Mouse (Mus musculus): Measurements from ENCODE around the gene Bbip1. TPM values are rescaled to one million over a fixed set of nuclear protein-coding genes. Genes with fewer than 3 reads are reported as not detected.

The Bbip1 gene
- total and polyA plus RNA-seq, 3 experiments, result 38.8 to 95.7 (median 41.0) TPM

DNA sequence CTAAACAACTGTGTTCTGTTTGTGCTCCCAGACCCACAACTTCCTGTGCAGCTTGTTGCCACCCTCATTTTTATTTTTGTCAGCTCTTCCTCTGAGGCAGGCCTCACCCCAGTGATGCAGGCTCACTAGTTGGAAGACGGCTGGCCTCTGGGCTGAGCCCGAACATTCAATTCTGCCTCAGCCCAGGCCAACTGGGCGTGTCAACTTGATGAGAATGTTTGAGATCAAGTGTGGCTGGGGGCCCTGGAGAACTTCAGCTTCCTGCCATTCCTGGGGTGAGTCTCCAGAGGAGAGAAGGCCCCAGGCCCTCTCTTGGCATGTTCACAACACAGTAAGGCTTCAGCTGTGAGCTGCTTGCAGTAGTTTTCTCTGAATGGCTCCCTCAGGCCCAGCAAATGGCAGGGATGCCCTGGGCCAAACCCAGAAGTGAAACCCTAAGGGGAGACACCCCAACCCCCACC, 50.7 kb downstream of the Bbip1 start:
- Histone ChIP-seq H3K9me3 (replicated peaks; ENCODE audit: low read length) (no peaks in the 10 kb centered on the region), H3K4me2 (ENCODE audit: insufficient read depth, low read depth, poor library complexity, severe bottlenecking) (0 out of 2 replicates have a peak overlapping the region, but pooled peaks have one; percentile 2), H3K79me2 (replicated peaks; ENCODE audit: control insufficient read depth, extremely low read depth, insufficient read depth, poor library complexity, severe bottlenecking) (no peaks in the 10 kb centered on the region), H3K4me1 (ENCODE audit: control insufficient read depth in 1 of 2, insufficient read depth in 2 of 2) (peaks cover 38 to 76% of the 10 kb centered on the region in 2 experiments), H3K36me3 (replicated peaks in 1 of 2; ENCODE audit: control insufficient read depth in 1 of 2, insufficient read depth in 1 of 2, low read length in 1 of 2) (no peaks in the 10 kb centered on the region), H3K4me3 (replicated peaks in 1 of 3; ENCODE audit: low read depth in 2 of 3, low read length in 2 of 3, poor library complexity in 1 of 3) (no peak overlapping the region), H3K27ac (ENCODE audit: insufficient read depth, low read depth) (peak overlapping the region; percentile 67), H3K9ac (ENCODE audit: insufficient read depth, low read depth) (peak overlapping the region; percentile 5), H3K27me3 (replicated peaks) (no peaks in the 10 kb centered on the region)
- dilution Hi-C loops (cut with MboI; ENCODE audit: extremely low pct_ligation_motif_present, extremely low pct_unique_long_range_greater_than_20kb, low sequenced_read_pairs), result no loop called here
- DNase-seq (ENCODE audit: extremely low read depth), result peak; percentile 45
- in situ Hi-C loops (cut with MboI; ENCODE audit: low pct_ligation_motif_present, low pct_unique_long_range_greater_than_20kb, low sequenced_read_pairs), result no loop called here
- TF ChIP-seq ELF1 (IDR thresholded peaks at IDR 0.05; ENCODE audit: low read depth, low read length) (peak; percentile 22; the same call in 1 of the 2 replicates), POLR2AphosphoS2 (IDR thresholded peaks at IDR 0.05; ENCODE audit: low read depth, low read length) (no peak), POLR2A (IDR thresholded peaks at IDR 0.05; ENCODE audit: low read depth, low read length) (peak; percentile 28; the same call in 1 of the 2 replicates), CHD2 (IDR thresholded peaks at IDR 0.05; ENCODE audit: low read length) (peak; percentile 53; the same call in 1 of the 2 replicates), TCF12 (IDR thresholded peaks at IDR 0.05; ENCODE audit: low read depth, low read length) (0 out of 2 replicates have a peak, but pooled peaks have one; percentile 27), IRF4 (IDR thresholded peaks at IDR 0.05; ENCODE audit: low read depth, low read length) (peak; percentile 68), E2F4 (IDR thresholded peaks at IDR 0.05; ENCODE audit: insufficient replicate concordance, low read depth, low read length) (no peak)

- no peak overlapping the region for H3K4me3 ChIP-seq (replicated peaks in 1 of 3; ENCODE audit: low read depth in 2 of 3, low read length in 2 of 3, poor library complexity in 1 of 3)
These were observed 51.5 kb downstream of the Bbip1 start for GRCm38 (mm10) chr19:53892838-53893359.

DNA sequence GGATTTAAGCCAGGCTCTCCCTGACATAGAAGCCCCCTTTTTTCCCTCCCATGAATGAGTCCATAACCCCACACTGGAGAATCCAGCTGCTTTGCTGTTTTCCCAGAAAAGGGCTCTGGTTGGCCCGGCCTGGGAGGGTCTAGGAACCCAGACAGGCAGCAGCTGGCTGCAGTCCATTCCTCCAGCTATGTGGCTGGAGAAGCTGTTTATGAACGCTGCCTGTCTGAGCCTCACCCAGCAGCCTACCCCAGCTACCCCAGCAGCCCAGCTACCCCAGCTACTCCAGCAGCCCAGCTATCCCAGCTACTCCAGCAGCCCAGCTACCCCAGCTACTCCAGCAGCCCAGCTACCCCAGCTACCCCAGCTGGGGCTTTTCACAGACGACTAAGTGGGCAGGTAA, 52.4 kb downstream of the Bbip1 start, which contains the start of gene Pdcd4:
Gene Pdcd4, plus strand, starts transcription at position 171 of the 400 bp plus-strand sequence.
- Histone ChIP-seq H3K36me3 (replicated peaks in 1 of 2; ENCODE audit: control insufficient read depth in 1 of 2, insufficient read depth in 1 of 2, low read length in 1 of 2) (no peaks in the 10 kb centered on the region), H3K27me3 (replicated peaks) (no peaks in the 10 kb centered on the region), H3K9me3 (replicated peaks; ENCODE audit: low read length) (no peaks in the 10 kb centered on the region), H3K4me1 (ENCODE audit: control insufficient read depth in 1 of 2, insufficient read depth in 2 of 2) (peaks cover 30 to 65% of the 10 kb centered on the region in 2 experiments), H3K79me2 (replicated peaks; ENCODE audit: control insufficient read depth, extremely low read depth, insufficient read depth, poor library complexity, severe bottlenecking) (no peaks in the 10 kb centered on the region), H3K9ac (ENCODE audit: insufficient read depth, low read depth) (no peak within 1 kb of the TSS), H3K4me3 (replicated peaks in 1 of 3; ENCODE audit: low read depth in 2 of 3, low read length in 2 of 3, poor library complexity in 1 of 3) (no peak within 1 kb of the TSS), H3K27ac (ENCODE audit: insufficient read depth, low read depth) (peak within 1 kb of the TSS; percentile 58; the same call in 1 of the 2 replicates), H3K4me2 (ENCODE audit: insufficient read depth, low read depth, poor library complexity, severe bottlenecking) (no peak within 1 kb of the TSS)
- in situ Hi-C loops (cut with MboI; ENCODE audit: low pct_ligation_motif_present, low pct_unique_long_range_greater_than_20kb, low sequenced_read_pairs), result no loop called here
- no peak for DNase-seq (ENCODE audit: extremely low read depth)
- TF ChIP-seq ZC3H11A (IDR thresholded peaks at IDR 0.05; ENCODE audit: low read depth, low read length), result no peak
- no peak for TF ChIP-seq SIN3A (IDR thresholded peaks at IDR 0.05; ENCODE audit: low read length)
- no peak for TF ChIP-seq JUN (IDR thresholded peaks at IDR 0.05; ENCODE audit: insufficient read depth, low read depth, low read length)
- TF ChIP-seq HCFC1 (IDR thresholded peaks at IDR 0.05; ENCODE audit: low read depth, low read length), result no peak
- TF ChIP-seq TBP (conservative IDR thresholded peaks at IDR 0.05; ENCODE audit: low read depth, low read length), result no peak
- TF ChIP-seq BHLHE40 (IDR thresholded peaks at IDR 0.05; ENCODE audit: low read depth, low read length), result no peak
- no peak for TF ChIP-seq CHD1 (IDR thresholded peaks at IDR 0.05; ENCODE audit: low read depth, low read length)
- no peak for TF ChIP-seq USF2 (conservative IDR thresholded peaks at IDR 0.05; ENCODE audit: low read depth, low read length)
- no peak for TF ChIP-seq ZKSCAN1 (IDR thresholded peaks at IDR 0.05; ENCODE audit: borderline replicate concordance, low read depth, low read length)
- TF ChIP-seq KAT2A (IDR thresholded peaks at IDR 0.05; ENCODE audit: insufficient replicate concordance, low read length), result no peak
- no peak for TF ChIP-seq MEF2A (IDR thresholded peaks at IDR 0.05; ENCODE audit: borderline replicate concordance, low read depth, low read length)
- TF ChIP-seq EP300 (IDR thresholded peaks at IDR 0.05; ENCODE audit: low read length), result no peak
- no peak for TF ChIP-seq NRF1 (IDR thresholded peaks at IDR 0.05; ENCODE audit: low read depth, low read length)
- dilution Hi-C loops (cut with MboI; ENCODE audit: extremely low pct_ligation_motif_present, extremely low pct_unique_long_range_greater_than_20kb, low sequenced_read_pairs), result no loop called here

More at GRCm38 (mm10) chr19:53892838-53893359, 51.5 kb downstream of the Bbip1 start:
- H3K4me2 ChIP-seq (ENCODE audit: insufficient read depth, low read depth, poor library complexity, severe bottlenecking), result 0 out of 2 replicates have a peak overlapping the region, but pooled peaks have one; percentile 2
- H3K4me1 ChIP-seq (ENCODE audit: control insufficient read depth in 1 of 2, insufficient read depth in 2 of 2), result peaks cover 33 to 67% of the 10 kb centered on the region in 2 experiments
- dilution Hi-C loops (cut with MboI; ENCODE audit: extremely low pct_ligation_motif_present, extremely low pct_unique_long_range_greater_than_20kb, low sequenced_read_pairs) (no loop called here), in situ Hi-C loops (cut with MboI; ENCODE audit: low pct_ligation_motif_present, low pct_unique_long_range_greater_than_20kb, low sequenced_read_pairs) (no loop called here)
- H3K27me3 ChIP-seq (replicated peaks), result no peaks in the 10 kb centered on the region
- H3K9ac ChIP-seq (ENCODE audit: insufficient read depth, low read depth), result no peak overlapping the region
- TF ChIP-seq ZNF384 (IDR thresholded peaks at IDR 0.05; ENCODE audit: low read depth, low read length) (peak; percentile 23; the same call in 1 of the 2 replicates), MEF2A (IDR thresholded peaks at IDR 0.05; ENCODE audit: borderline replicate concordance, low read depth, low read length) (no peak), POLR2AphosphoS2 (IDR thresholded peaks at IDR 0.05; ENCODE audit: low read depth, low read length) (no peak), USF1 (IDR thresholded peaks at IDR 0.05; ENCODE audit: low read depth, low read length) (no peak), GABPA (IDR thresholded peaks at IDR 0.05; ENCODE audit: insufficient replicate concordance, low read depth, low read length) (no peak), NRF1 (IDR thresholded peaks at IDR 0.05; ENCODE audit: low read depth, low read length) (no peak), NELFE (IDR thresholded peaks at IDR 0.05; ENCODE audit: low read depth, low read length) (no peak)
- H3K9me3 ChIP-seq (replicated peaks; ENCODE audit: low read length), result no peaks in the 10 kb centered on the region
- H3K36me3 ChIP-seq (replicated peaks in 1 of 2; ENCODE audit: control insufficient read depth in 1 of 2, insufficient read depth in 1 of 2, low read length in 1 of 2), result no peaks in the 10 kb centered on the region
- peak overlapping the region; percentile 58; the same call in 1 of the 2 replicates for H3K27ac ChIP-seq (ENCODE audit: insufficient read depth, low read depth)
- no peaks in the 10 kb centered on the region for H3K79me2 ChIP-seq (replicated peaks; ENCODE audit: control insufficient read depth, extremely low read depth, insufficient read depth, poor library complexity, severe bottlenecking)
- DNase-seq (ENCODE audit: extremely low read depth), result no peak

Measured in CH12.LX (cell line).